Mouse (Mus musculus): Measurements from ENCODE around the gene Fstl4. TPM values are rescaled to one million over a fixed set of nuclear protein-coding genes. Genes with fewer than 3 reads are reported as not detected.
"Not testable (repeated sequence)": the region's sequence is repeated elsewhere in the genome, so short reads cannot be mapped to it uniquely, and the experiment has no call there.

Gene Fstl4
- total RNA-seq, 2 experiments from 2014 or later = 12.4 to 13.9 TPM

DNA sequence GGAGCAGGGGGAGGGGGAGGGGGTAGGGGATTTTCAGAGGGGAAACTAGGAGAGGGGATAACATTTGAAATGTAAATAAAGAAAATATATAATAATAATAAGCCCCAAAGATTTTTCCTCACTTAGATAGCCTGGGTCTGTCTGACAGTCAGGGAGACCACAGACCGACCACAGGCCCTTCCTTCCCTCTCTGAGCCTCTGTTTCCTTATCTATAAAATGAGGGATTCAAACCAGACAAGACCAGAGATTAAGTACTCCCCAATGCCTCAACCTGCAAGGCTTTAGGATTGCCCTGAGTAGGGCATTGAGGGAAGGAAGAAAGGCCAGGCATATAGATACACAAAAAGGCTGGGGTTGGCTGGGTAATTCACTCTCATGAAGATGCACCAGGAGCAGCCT, 307.2 kb downstream of the Fstl4 start:
- no peak for DNase-seq (ENCODE audit: extremely low spot score in 1 of 2, low spot score in 1 of 2)

DNA sequence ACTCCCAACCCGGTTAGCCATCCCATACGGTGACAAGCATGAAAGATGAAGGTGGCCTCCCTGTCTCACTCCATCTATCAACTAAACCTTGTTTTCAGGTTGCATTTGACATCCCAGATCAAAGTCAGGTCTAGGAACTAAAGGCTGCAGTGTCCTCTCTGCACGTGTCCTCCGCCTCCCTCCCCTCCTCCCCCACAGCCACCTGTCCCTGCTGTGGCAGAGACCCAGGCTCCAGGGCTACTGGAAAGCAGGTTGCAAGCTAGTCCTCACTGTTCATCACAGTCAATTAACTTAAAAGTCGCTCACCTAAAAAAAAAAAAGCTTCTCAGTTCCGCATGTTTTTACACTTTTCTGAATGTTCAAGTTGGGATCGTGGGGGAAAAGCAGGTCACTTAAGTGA, 313.2 kb downstream of the Fstl4 start:
- no peak for DNase-seq (ENCODE audit: extremely low spot score in 1 of 2, low spot score in 1 of 2)

DNA sequence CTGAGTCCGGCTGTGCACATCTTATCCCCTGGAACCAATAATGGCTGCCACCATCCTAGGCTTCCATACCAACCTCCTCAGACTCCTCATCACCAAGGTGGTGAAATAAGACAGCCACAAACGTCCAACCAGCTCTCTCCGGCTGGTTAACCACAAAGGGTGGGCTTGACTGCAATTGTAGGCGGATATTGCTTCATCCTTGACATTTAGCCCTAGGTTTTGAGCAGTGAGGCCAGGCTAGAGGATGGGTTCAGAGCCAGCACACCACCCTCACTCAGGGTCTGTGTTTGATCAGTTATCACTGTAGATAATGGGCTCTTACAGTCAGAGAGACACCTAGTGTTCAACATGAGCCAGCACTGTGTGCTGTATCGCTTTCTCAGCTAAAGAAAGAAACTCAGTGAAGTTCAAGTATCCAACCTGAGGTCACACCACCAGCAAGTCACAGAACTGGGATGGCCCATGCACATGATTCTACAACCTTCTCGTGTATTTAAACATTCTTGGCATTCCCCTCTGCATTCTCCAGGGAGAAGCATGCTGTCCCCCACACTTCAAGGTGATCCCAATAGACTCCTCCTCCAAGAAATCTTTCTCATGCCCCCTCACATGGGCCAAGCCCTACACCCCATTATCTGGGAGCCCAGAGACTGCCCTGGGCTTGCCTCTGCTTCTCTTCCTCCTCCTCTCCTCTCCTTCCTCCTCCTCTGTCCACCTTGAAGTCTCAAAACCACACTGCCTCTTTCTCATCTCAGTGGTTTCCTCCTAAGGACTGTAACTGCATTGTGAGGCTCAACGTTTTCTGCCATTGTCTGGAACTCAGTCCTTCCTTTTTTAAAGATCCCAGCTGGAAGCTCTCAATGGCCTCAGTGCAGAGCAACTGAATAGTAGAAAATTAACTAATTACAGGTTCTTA, 314.2 kb downstream of the Fstl4 start:
- no peak for DNase-seq (ENCODE audit: extremely low spot score in 1 of 2, low spot score in 1 of 2)

DNA sequence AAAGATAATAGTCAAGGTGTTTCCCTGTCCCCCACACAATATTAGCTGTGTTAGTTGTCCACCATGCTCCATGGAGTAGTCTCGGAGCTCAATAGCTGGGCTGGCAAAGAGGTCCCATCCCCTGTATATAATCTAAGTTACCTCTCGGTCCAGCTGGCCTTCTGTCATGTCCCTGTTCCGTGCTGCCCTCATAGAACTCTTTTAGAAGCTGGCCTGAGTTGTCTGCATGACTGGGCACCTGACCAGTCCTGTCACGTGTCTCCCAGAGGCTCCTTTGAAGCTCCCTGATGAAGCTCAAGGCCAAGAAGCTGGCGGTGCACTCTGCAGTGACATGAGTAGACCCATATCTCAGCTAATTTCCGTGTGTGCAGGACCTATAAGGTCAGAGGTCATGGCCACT, 316.9 kb downstream of the Fstl4 start:
- no peak for DNase-seq (ENCODE audit: extremely low spot score in 1 of 2, low spot score in 1 of 2)

DNA sequence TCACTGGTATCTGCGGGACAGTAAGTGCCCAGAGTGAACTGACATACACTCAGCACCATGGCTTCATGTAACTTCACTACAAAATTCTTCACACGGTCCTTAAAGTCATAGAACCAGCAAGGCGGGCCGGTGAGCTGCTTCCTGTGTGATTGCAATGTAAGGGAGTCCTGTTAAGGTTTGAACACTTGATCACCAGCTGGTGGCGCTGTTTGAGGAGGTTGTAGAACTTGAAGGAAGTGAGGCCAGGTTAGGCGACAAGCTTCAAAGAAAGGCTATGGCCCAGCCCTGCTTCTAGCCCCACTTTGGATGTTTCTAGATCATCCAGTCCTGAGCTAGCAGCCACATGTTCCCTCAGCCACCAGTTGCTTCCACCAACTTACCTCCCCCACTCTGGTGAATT, 320.9 kb downstream of the Fstl4 start:
- peak in 1 of 2 experiments; percentile 36 for DNase-seq (ENCODE audit: extremely low spot score in 1 of 2, low spot score in 1 of 2)

DNA sequence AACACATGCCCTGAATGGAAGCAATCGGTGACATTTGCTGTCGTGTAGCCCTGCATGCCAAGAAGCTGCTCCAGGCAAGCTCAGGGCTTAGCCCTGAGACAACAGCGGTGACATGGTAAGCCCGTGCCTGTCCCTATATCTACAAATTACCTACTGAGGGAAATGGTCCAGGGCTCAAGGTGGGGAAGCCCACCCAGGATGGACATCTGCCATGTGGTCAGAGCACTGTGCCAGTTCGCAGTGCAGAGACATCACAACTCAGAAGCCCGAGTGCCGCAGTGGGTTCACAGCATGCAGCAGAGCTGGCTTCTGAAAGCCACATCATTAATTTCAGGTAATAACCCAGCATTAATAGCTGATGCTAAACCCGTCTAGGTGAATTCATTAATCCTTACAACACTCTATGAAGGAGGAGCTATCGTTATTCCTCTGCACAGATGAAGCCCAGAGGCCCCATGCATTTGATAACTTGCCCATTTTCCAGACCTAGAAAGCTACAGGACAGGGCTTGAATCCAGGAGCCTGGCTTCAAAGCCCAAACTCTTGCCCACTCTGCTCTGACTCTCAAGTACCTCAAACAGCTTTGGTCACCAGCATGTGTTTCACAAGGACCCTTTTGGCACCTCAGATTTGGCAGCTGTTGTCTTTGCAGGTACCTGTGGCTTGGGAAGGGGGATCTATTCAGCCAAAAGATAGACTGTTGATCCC, 321.6 kb downstream of the Fstl4 start:
- no peak for DNase-seq (ENCODE audit: extremely low spot score in 1 of 2, low spot score in 1 of 2)

DNA sequence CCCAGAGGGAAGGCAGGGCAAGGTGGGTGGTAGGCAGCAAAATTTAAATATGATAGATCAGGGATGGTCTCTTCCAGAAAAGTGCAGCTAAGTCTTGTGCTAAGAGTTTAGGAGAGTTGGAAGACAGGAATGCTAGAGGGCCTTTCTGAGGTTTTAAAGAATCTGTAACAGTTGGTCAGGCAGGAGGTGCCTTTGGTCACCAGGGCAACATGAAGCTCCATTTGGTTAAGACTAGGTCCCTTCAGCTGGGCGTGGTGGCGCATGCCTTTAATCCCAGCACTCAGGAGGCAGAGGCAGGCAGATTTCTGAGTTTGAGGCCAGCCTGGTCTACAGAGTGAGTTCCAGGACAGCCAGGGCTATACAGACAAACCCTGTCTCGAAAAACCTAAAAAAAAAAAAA, 323.5 kb downstream of the Fstl4 start:
- not testable (repeated sequence) for DNase-seq (ENCODE audit: extremely low spot score in 1 of 2, low spot score in 1 of 2)

DNA sequence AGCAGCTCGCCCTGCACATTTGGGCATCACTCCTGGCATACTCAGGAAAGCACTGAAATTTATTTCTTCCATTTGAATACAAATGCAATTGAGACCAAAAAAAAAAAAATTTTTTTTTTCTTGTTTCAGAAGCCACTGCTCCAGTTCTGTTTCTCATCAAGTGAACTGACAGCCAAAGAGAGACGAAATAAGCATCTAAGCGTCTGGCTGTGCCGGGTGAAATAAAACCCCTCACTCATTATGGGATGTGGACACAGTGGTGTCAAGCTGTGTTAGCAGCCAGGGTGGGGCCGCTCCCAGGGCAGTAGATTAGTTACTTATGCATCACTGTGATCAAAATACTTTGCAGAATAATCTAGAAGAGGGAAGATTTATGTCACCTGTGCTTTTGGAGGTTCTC, 327.2 kb downstream of the Fstl4 start:
- no peak for DNase-seq (ENCODE audit: extremely low spot score in 1 of 2, low spot score in 1 of 2)

DNA sequence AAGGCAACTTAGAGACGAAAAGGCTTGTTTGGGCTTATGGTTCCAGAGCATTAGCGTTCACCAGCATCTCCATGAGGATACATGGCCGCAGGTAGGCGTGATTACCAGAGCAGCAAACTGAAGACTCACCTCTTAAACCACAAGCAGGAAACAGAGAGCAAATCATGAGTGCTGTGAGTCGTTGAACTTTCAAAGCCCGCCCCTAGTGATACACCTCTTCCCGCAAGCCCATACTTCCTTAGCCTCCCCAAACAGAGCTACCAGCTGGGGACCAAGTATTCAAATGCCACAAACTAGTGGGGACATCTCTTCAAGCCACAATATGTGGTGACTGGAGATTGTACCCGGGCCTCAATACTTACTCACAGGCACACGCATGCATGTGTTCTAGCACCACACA, 332.4 kb downstream of the Fstl4 start:
- no peak for DNase-seq (ENCODE audit: extremely low spot score in 1 of 2, low spot score in 1 of 2)

DNA sequence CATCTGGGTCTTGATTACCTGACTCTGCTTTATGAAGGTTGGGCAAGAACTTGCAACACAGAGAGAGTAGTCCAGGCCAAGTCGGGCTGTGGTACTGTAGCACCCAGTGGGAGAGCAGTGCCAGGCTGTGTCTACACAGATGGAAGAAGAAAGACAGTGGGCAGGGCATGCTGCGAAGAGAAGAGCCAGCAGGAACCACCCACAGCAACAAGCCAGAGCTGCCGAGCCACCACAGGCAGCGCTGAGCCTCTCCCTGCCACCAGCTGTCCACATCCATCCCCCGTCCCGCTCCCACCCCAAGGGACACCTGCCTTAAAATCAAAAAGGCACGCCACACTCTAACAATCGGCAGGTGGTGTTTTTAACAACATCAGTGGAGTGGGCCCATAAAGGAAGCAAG, 332.9 kb downstream of the Fstl4 start:
- DNase-seq (ENCODE audit: extremely low spot score in 1 of 2, low spot score in 1 of 2) = peak; percentile 20 to 21

DNA sequence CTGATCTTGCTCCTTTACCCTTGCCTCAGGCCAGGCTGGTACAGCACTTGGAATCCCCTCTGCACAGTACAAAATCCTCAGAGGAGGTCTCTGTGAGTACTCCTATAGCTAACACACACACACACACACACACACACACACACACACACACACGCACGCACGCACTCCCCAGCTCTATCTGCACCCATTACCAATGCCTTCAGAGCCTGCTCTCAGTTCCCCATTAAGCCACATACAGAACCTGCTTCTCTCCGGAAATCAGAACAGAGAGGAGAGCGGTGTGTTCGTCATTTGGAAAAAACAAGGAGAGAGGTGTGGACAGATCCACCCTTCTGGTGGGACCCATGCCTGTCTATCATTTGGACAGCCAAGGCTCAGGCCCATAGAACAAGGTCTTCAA, 333.4 kb downstream of the Fstl4 start:
- DNase-seq (ENCODE audit: extremely low spot score in 1 of 2, low spot score in 1 of 2) = no peak

DNA sequence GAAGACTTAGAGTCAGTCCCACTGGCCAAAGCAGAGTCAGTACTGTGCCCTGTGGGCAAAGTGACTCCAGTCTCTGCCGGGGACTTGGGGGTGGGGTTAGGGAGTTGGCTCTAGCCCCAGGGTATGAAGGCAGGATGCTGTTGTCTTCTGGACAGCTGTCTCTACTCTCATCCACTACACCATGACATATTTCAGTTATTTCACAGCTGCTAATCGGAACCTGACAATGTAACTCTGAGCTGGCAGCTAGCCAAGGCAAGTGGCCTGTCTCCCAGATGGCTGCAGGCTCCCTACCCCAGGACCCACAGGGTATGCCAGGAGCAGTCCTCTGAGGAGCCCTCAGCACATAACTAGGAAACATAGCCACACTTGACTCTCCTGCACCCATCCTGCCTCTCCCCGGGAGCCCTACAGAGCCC, 334.4 kb downstream of the Fstl4 start:
- no peak for DNase-seq (ENCODE audit: extremely low spot score in 1 of 2, low spot score in 1 of 2)

DNA sequence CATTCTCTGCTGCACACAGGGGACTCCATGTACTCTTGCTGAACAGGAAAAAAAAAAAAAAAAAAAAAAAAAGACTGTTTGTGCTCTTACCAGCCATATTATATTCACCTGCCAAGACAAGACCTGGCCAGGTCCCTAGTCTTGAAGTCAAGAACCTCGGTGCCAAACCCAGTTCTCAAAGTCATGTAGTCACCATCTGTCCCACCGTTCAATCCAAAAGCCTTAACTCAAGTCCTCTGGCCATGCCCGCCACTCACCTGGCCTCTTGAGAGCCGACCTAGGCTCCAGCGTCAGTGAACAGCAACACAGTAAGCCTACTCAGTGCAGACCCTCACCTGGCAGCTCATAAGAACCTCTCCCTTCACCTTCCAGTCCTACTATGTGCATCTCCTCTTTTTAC, 334.9 kb downstream of the Fstl4 start:
- no peak for DNase-seq (ENCODE audit: extremely low spot score in 1 of 2, low spot score in 1 of 2)

DNA sequence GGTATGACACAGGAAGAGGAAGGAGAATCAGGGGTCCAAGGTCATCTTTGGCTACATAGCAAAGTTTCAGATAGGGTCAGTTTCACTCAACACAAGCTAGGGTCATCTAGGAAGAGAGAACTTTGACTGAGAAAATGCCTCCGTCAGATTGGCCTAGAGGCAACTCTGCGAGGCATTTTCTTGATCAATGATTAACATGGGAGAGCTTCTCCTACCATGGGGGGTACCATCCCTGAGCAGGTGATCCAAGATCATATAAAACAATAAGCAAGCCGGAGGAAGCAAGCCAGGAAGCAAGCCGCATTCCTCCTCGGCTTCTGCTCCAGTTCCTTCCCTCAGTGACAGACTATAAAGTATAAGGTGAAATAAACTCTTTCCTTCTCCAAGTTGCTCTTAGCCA, 337.3 kb downstream of the Fstl4 start:
- no peak for DNase-seq (ENCODE audit: extremely low spot score in 1 of 2, low spot score in 1 of 2)

DNA sequence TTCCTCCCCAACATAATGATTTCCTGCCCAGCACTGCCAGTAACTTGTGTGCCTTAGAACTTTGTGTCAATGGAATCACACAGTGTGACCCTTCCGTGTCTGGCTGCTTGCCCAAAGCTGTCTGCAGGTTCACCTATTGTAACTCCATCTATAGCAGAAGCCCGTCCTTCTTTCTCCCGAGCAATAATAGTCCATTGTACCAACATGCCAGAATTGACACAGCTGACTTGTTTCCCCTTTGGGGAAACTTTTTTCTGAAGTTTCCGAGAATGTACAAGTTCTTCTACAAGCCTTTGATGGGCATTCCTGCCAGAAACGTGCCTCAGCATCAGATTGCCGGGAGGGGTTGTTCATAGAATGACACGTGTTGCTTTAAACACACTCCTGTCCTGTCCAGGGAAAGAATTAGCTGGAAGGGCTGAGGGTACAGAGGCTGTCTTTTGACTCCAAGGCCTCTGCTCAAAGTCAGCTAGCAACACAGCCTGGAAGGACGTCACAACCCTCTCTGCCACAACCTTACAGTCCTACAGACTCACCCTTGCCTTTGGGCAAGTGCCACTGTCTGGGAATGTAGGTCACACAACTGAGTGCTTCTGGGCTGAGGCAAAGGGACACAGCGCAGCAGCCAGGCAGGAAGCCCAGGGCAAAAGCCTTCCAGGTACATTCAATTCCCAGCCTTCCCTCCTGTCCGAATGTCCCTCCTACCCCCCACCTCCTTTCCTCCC, 339.3 kb downstream of the Fstl4 start:
- no peak for DNase-seq (ENCODE audit: extremely low spot score in 1 of 2, low spot score in 1 of 2)

DNA sequence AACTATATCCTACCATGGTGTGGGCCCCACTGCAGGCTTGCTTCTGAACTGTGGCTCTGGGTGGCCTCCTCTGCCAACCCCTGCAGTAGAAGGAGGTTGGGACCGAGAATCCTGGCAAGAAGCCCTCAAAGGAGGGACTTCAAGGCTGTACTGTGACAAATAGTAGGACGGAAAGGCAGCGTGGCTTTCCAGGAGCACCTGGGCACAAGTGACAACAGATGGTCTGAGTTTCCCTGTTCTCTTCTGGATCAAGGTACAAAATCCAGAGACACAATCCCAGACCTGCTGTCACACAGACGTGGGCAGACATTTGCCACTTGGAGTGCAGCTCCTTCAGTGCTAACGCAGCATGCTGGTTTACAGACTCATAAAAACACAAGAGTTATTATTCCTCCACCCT, 343.3 kb downstream of the Fstl4 start:
- no peak for DNase-seq (ENCODE audit: extremely low spot score in 1 of 2, low spot score in 1 of 2)

DNA sequence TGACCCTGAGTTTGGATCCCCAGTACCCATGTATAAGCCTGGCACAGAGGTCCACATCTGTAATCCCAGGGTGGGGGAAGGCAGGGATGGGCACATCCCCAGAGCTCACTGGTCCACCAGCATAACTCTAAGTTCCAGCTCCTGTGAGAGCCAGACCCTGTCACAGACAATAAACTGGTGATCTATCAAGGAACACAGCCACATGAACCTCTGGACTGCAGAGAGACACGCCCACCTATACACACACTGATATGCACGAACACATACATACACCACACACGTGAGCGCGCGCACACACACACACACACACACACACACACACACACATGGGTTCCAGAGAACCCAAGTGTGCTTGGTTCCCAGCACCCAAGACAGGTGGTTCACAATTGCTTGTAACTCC, 344.4 kb downstream of the Fstl4 start:
- no peak for DNase-seq (ENCODE audit: extremely low spot score in 1 of 2, low spot score in 1 of 2)

DNA sequence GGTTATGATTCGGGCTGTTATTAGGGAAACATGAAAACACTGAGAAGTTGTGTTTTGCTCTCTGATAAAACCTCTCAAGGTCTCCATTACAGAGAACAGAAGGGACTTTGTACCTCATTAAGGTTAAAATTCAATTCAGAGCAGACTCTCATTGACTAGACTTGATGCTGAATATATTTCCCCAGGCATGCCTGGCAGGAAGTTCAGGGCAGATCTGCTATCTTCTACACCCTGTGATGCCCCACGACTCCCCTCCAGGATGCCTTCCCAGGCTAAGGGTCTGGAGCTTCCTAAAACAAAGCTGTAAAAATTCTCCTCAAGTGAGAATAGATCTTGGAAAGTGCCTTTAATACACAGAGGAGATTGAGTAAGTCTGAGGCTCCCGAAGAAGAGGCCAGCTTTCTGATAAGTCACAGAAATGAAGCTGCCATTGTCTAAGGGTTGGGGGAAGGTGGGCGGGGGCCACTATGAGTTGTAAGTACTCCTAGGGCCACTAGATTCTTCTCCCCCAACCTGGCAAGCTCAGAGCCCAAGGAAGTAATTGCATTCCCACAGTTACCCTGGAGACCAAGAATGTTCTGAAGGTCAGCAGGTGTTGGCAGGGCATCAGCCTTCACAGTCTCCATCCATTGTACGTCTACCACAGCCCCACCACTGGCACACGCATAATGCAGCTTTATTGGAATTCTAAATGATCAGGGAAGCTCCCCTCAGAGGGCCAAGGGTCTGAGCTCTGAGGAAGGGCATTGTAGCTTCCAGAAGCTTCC, 345.4 kb downstream of the Fstl4 start:
- no peak for DNase-seq (ENCODE audit: extremely low spot score in 1 of 2, low spot score in 1 of 2)

DNA sequence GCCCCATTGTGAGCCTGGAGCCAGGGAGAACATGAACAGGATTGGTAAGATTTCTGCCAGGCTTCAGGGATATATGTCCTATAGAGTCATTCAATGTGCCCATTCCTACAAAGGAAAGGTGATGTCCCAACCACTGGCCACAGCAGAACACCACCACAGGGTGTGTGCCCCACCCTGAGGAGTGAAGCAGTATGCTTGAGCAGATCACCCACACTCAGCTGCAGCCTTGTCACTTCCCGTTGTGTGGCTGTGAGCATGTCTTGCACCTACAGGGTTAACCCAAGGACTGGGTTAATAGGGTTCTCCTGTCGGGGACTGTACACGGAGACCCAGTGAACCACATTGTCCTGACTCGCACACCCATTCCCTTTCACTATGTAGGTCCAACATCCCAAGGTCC, 351.3 kb downstream of the Fstl4 start:
- no peak for DNase-seq (ENCODE audit: extremely low spot score in 1 of 2, low spot score in 1 of 2)

DNA sequence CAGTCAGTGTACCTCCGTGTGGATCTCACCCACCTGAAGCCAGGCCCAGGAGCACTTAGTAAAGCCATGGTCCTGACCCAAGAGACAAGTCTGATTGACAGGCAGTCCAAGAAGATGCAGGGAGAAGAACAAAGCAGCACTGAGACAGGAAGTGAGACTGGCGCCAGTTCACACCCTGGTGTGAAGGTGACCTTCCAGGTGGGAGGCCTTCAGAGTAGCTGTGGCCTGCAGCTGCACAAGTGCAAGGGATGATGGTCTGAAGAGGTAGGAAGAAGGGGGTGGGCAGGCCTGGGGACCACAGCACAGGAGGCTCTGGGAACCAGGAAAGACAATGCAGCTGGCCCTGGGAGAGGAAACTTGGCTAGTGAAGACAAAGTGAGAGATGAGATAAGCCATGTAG, 351.9 kb downstream of the Fstl4 start:
- no peak for DNase-seq (ENCODE audit: extremely low spot score in 1 of 2, low spot score in 1 of 2)

Measured in layer of hippocampus, postnatal 25 days (tissue).